Mouse (Mus musculus) hindbrain, postnatal 0 days (tissue): ENCODE data around the gene Lypd6. TPM values are rescaled to one million over a fixed set of nuclear protein-coding genes. Genes with fewer than 3 reads are reported as not detected.

ENCODE experiments used
- ATAC-seq: fragments of 200-750 bp; cut with Nextera tagmentation; 2 replicates; pipeline ENCODE4 v1.8.0; 2017; ENCODE audit warnings: mild to moderate bottlenecking, moderate TSS enrichment, moderate library complexity
- DNase-seq: peaks from one replicate; pipeline ENCODE4 v3.0.0-alpha.2; 2015; ENCODE audit warnings: low spot score
- H3K27ac ChIP-seq: fragments of 300-500 bp; sonication (generic); 2 replicates; pipeline ENCODE4 v1.5.1; 2014; ENCODE audit warnings: mild to moderate bottlenecking
- H3K27me3 ChIP-seq: fragments of 300-500 bp; sonication (generic); 2 replicates; pipeline ENCODE4 v1.6.1; 2014; ENCODE audit warnings: low read length, mixed read lengths; ENCODE audit not compliant: insufficient read depth
- H3K36me3 ChIP-seq: fragments of 300-500 bp; sonication (generic); 2 replicates; pipeline ENCODE4 v1.6.1; 2014; ENCODE audit warnings: low read length, mixed read lengths; ENCODE audit not compliant: insufficient read depth
- H3K4me1 ChIP-seq: fragments of 300-500 bp; sonication (generic); 2 replicates; pipeline ENCODE4 v1.6.1; 2014; ENCODE audit warnings: antibody characterized with exemption, low read length, mixed read lengths; ENCODE audit not compliant: insufficient read depth
- H3K4me2 ChIP-seq: fragments of 300-500 bp; sonication (generic); 2 replicates; pipeline ENCODE4 v1.6.1; 2014; ENCODE audit warnings: low read depth, mild to moderate bottlenecking, low read length, moderate library complexity, mixed read lengths
- H3K4me3 ChIP-seq: fragments of 300-500 bp; sonication (generic); 2 replicates; pipeline ENCODE4 v1.5.1; 2014; ENCODE audit warnings: low read length
- H3K9ac ChIP-seq: fragments of 300-500 bp; sonication (generic); replicated peaks from 2 replicates; pipeline ENCODE4 v1.6.1; 2014; ENCODE audit warnings: mild to moderate bottlenecking, low read length, moderate library complexity, mixed read lengths
- H3K9me3 ChIP-seq: fragments of 300-500 bp; sonication (generic); 2 replicates; pipeline ENCODE4 v1.6.1; 2016; ENCODE audit warnings: low read length, mixed read lengths
- CTCF ChIP-seq: IDR thresholded peaks from 2 replicates; pipeline ENCODE4 v1.5.1; 2016; ENCODE audit warnings: antibody characterized with exemption, control low read depth, low read depth
- WGBS: fragments of 180-500 bp; shearing (Covaris S2); extraction: QIAGEN DNeasy Blood & Tissue Kit; methylation state at CpG from one replicate; pipeline ENCODE4 v1.1.7; 2014; 5-methylcytosine and 5-hydroxymethylcytosine counted together
- polyA plus RNA-seq: library from polyadenylated mRNA; unstranded; fragments of >200 nt; fragmentation: Nextera tagmentation; extraction: Ambion mirVana; gene quantifications from 2 replicates; pipeline ENCODE4 v1.2.1, GENCODE M21; 2015
- total RNA-seq: library from RNA; depleted of rRNA; stranded (reverse); fragments of >200 nt; gene quantifications from 2 replicates; pipeline ENCODE4 v1.2.3, GENCODE M21; 2014

The Lypd6 gene
- total and polyA plus RNA-seq, 2 experiments from 2014 or later, result 13.6 to 19.4 TPM

DNA sequence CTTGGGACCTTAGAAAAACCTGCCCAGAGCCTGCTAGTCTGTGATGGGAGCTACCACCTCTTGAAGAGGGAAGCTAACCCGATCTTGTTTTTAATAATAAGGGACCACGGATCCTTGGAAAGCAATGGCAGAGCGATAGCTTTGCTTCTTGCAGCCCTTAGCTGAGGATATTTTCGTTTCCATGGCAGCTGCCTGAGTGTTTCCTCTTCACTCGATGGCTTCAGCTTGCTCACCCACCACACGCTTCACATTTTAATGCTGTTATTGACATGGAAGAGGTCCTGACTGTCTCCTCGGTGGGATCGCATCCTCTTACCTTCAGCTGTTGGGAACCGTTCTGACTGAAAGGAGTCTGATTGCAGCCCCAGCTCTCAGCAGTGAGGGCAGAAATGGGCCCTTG is 54.6 kb downstream of the Lypd6 start:
- Histone ChIP-seq H3K4me2 (no peak overlapping the region), H3K9ac (no peak overlapping the region), H3K36me3 (no peaks in the 10 kb centered on the region), H3K27me3 (no peaks in the 10 kb centered on the region), H3K27ac (no peak overlapping the region), H3K9me3 (no peaks in the 10 kb centered on the region), H3K4me3 (no peak overlapping the region), H3K4me1 (no peaks in the 10 kb centered on the region)
- WGBS, result 66% methylated on average over 9 of the region's 9 CpGs
- ATAC-seq (0 out of 2 replicates have a peak, but pooled peaks have one; percentile 24), DNase-seq (peak; percentile 46)
- no peak for TF ChIP-seq CTCF

DNA sequence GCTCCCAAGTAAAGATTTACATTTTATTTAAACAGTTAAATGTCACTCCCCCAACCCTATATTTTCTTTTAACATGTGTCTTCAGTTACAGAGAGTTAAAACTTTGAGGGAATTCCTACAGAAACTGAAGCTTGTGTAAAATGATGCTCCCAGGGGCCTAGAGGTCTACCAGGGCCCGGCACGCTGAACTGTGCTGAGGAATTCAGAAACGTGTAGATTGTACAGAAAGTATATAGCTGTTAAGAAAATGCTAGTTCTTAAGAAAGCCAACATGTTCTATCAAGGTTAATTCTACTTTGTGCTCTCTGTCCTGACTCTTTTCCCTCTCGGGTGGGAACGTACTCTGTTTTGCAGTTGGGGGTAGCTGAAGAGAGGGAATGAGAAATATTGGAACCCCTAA is 57.1 kb downstream of the Lypd6 start:
- no peak for DNase-seq
- H3K27me3 ChIP-seq, result no peaks in the 10 kb centered on the region
- WGBS, result 89% methylated on average over 5 of the region's 5 CpGs
- H3K27ac ChIP-seq, result no peak overlapping the region
- TF ChIP-seq CTCF, result no peak
- no peak for ATAC-seq
- no peaks in the 10 kb centered on the region for H3K9me3 ChIP-seq
- H3K4me2 ChIP-seq, result no peak overlapping the region
- H3K36me3 ChIP-seq, result no peaks in the 10 kb centered on the region
- no peak overlapping the region for H3K4me3 ChIP-seq
- peaks cover 7% of the 10 kb centered on the region for H3K4me1 ChIP-seq
- H3K9ac ChIP-seq, result no peak overlapping the region

DNA sequence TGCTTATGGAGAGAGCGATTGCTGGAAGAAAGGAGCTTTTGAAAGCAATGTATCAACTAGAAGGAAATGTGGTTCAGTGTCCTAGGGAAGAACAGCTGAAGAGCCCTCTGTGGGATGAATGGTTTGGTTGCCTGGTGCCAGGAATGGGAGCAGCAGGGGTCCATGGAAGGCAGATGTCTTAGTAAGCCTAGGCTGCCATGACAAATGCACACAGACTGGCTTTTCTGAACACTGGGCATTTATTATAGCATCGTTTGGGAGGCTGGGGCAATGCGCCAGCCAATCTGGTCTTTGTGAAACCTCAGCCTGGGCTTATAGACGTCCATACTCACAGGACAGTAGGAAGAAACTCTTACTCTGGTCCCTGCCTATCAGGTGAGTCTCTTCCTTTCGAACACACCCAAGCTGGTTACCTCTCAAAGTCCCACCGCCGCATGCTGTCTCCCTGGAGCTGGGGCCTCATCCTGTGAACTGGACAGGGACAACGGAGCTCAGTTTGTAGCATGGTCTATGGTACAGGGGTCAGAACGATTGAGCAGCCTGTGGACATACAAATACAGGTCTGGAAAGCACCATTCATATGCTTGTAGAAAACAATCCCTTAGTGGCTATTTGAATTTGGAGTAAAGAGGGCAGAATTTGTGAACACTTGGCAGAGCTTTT is 61.4 kb downstream of the Lypd6 start:
- ATAC-seq, result peak; percentile 93
- H3K4me2 ChIP-seq, result no peak overlapping the region
- WGBS, result 47% methylated on average over 9 of the region's 9 CpGs
- peak; percentile 86 for DNase-seq
- H3K9me3 ChIP-seq, result no peaks in the 10 kb centered on the region
- H3K36me3 ChIP-seq, result no peaks in the 10 kb centered on the region
- H3K9ac ChIP-seq, result no peak overlapping the region
- peaks cover 7% of the 10 kb centered on the region for H3K4me1 ChIP-seq
- H3K27ac ChIP-seq, result peak overlapping the region; percentile 45; the same call in 1 of the 2 replicates
- H3K4me3 ChIP-seq, result no peak overlapping the region
- H3K27me3 ChIP-seq, result no peaks in the 10 kb centered on the region
- no peak for TF ChIP-seq CTCF

DNA sequence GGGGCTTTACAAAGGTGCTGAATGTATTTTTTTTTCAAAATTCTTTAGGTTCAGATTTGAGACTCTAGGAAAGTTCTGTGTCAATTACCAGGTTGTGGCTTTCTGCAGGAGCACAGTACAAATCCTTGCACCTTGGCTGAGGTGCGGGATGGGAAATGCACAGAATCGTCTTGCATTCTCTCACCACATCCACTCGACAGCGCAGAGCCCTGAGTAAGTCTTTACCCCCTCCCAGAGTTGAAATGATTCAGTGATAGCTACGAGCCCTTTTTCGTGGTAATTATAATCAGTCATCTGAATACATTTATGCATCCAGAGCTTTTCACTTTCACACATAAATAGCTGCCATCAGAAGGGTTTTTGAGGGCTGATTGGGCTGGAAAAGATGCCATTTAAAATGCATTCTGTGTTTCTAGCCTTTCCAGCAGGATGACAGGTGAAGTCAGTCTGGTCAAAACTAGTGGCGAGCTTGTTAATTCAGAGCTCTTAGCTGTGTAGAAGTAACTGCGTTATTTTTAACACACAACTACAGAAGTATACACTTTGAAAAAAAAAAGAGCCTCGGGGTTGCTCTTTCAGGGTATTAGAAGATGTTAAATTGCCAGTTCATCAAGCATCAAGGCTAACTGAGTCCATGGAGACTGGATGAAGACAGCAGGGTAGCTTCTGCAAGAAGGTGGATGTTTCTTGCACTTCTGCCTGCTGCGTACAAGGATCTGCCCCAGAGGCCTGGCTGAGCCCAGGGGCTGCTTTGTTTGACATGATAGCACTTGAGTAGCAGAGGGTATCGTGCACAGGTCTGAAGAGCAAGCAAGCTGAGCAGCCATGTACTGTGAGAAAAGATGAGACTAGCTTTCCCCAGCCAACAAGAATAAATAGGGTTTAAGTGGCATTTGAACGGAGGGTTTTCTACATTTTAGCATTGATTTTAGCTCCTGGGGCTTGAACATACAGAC is 62.4 kb downstream of the Lypd6 start:
- no peaks in the 10 kb centered on the region for H3K27me3 ChIP-seq
- H3K4me2 ChIP-seq, result no peak overlapping the region
- no peaks in the 10 kb centered on the region for H3K36me3 ChIP-seq
- no peak overlapping the region for H3K4me3 ChIP-seq
- H3K4me1 ChIP-seq, result peaks cover 7% of the 10 kb centered on the region
- 0 out of 2 replicates have a peak, but pooled peaks have one; percentile 4 for TF ChIP-seq CTCF
- WGBS, result 40% methylated on average over 12 of the region's 12 CpGs
- DNase-seq (peak; percentile 37), ATAC-seq (no peak)
- H3K27ac ChIP-seq, result no peak overlapping the region
- no peaks in the 10 kb centered on the region for H3K9me3 ChIP-seq
- no peak overlapping the region for H3K9ac ChIP-seq

DNA sequence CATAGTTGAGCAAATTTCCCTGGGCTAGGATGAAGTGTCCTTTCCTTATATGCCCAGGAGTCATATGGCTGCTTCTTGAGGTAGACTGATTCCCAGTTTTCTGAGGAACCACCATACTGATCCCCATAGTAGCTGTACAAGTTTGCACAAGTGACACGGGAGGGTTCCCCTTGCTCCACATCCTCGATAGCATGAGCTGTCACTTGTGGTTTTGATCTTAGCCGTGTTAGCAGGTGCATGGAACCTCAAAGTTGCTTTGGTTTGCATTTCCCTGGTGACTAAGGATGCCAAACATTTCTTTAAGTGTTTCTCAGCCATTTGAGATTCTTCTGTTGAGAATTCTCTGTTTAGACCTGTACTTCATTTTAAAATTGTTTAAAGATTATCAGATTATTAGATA is 64.4 kb downstream of the Lypd6 start:
- no peak for TF ChIP-seq CTCF
- DNase-seq (no peak), ATAC-seq (no peak)
- Histone ChIP-seq H3K4me1 (peaks cover 7% of the 10 kb centered on the region), H3K4me2 (no peak overlapping the region), H3K9me3 (no peaks in the 10 kb centered on the region), H3K27ac (no peak overlapping the region), H3K4me3 (no peak overlapping the region), H3K27me3 (no peaks in the 10 kb centered on the region), H3K36me3 (no peaks in the 10 kb centered on the region), H3K9ac (no peak overlapping the region)
- WGBS, result 81% methylated on average over 3 of the region's 3 CpGs

DNA sequence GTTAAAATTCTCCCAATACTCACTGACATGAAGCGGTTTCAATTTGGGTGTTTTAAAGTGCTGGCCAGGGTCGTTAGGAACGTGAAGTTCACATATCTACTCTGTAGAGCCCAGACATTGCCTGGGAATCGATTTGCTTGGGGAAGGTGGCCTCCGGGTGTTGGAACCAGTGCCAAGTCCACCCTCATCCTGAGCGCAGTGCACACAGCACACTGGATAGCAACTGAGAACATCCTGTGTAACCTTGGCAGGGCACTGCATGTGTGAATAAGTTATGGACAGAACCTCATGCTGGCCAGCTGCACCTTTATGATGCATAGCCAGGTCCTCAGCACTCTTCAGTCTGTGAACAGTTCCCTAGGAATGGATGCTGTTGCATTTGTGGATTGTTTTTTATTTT is 77.4 kb downstream of the Lypd6 start:
- no peak overlapping the region for H3K9ac ChIP-seq
- DNase-seq (no peak), ATAC-seq (no peak)
- H3K27me3 ChIP-seq, result no peaks in the 10 kb centered on the region
- H3K27ac ChIP-seq, result no peak overlapping the region
- no peak overlapping the region for H3K4me3 ChIP-seq
- no peaks in the 10 kb centered on the region for H3K9me3 ChIP-seq
- no peaks in the 10 kb centered on the region for H3K36me3 ChIP-seq
- WGBS, result 49% methylated on average over 6 of the region's 6 CpGs
- H3K4me1 ChIP-seq, result no peaks in the 10 kb centered on the region
- no peak for TF ChIP-seq CTCF
- no peak overlapping the region for H3K4me2 ChIP-seq
